Mouse (Mus musculus) left cerebral cortex, postnatal 25 days (tissue): Measurements from ENCODE around the gene Spaca6. TPM values are rescaled to one million over a fixed set of nuclear protein-coding genes. Genes with fewer than 3 reads are reported as not detected.

Experiments used
- DNase-seq, 2 experiments: peaks; one replicate each; pipeline ENCODE4 v3.0.0; 2022; ENCODE audit warnings: low spot score in 2 of 2, mixed read lengths in 1 of 2
- intact Hi-C: fragments of 180-260 bp; cut with DNase I; formaldehyde crosslinking; loops from one replicate; pipeline ENCODE4 v1.15.1; 2025
- microRNA-seq, 2 experiments: library from miRNA; unstranded; fragments of <30 nt; microRNA quantifications; one replicate each; pipeline ENCODE4 v1.2.0; 2022
- total RNA-seq, 2 experiments: library from RNA; stranded (reverse); gene quantifications; 2 replicates each; pipeline ENCODE4 v1.2.3; 2021

The Spaca6 gene
- total RNA-seq, 2 experiments from 2014 or later: 68.8 to 86.7 TPM

DNA sequence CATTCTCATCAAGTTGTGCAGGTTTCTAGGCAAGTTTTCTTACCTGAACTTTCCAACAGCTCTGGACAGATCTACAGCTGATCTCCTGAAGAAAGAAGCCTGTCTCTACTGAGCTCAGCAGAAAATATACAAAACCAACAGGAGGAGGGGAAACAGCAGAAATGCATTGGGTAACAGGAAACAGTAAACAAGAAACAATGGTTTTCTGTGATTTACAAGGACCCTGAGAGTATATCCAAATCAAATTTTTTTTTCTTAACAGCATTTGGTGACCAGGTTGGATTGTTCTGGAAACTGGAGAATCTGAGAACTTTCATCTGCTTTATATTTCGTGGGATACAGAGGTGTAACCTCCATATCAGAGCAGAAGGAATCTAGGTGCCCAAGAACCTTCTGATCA is 56.9 kb downstream of the Spaca6 start, which contains the start of gene Fpr1:
Fpr1 (minus strand) TSS at position 101 of the 400 bp plus-strand sequence.
- no peak for DNase-seq
- intact Hi-C loops: no loop called here

DNA sequence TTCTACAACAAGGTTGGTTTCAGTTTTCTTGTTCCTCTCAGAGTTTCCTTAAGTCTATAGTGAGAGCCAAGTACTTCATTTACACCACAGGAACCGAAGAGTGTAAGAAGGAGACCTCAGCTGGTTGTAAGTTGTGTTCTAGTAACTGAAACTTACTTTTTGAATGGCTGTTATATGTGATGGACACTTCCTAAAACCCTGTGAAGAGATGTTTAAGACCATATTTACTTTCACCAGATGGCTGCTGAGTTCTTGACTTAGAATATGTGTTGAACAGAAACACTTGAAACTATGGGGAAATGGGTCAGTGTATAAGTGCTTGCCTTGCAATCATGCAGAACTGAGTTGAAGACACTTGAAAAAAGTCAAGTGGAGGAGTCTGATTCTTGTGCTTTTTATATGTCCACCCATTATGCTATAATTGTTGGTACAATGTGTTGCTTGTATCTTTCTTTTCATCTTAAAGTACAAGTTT is 60.9 kb downstream of the Spaca6 start, which contains the start of the genes Fpr2 and Fpr3:
Fpr2 (plus strand) TSS at position 51 of the 475 bp plus-strand sequence.
Fpr3 (plus strand) TSS at position 79 of the 475 bp plus-strand sequence.
- intact Hi-C loops: no loop called here
- peak in 1 of 2 experiments; percentile 28 for DNase-seq

DNA sequence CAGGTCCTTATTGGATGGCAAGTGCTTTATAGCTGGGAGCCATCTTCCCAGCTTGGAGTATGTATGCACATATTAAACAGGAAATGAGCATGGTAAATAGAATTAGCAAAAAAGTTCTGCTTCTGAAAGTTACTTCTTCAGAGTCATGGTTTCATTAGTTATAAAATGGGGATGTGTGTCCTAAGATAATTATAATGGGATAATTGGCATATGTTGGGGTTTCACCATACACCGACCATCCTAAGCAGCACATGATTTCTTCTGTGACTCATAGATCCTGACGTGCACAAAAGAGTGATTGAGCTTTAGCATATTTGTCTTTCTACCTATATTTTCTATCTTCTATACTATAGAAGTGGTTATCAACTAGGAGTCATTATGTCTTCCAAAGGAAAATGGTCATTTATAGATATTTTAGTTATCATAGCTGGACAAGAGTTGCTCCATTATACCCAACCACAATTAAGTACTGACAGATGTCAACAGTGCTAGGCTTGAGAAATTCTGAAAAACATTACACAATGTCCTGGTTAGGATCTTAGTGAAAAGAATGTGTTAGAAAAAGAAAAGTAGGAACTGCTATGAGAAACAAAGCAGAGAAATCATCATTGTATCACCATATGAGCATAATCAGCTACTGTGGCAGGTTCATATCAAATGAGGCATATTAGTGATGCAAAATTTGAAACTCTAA is 62.9 kb downstream of the Spaca6 start:
- intact Hi-C loops: no loop called here
- DNase-seq: no peak

Small RNA genes lying within 50 kb of the gene (microRNA-seq; reads per million reads assigned to microRNA genes)
- gene Gm25927: 0 reads per million in 2 experiments
- gene Mir125a: 18,784 to 18,891 reads per million in 2 experiments
- gene Mir99b: 8,143 to 14,893 reads per million in 2 experiments
- gene Mirlet7e: 0 reads per million in 2 experiments

Other genes with a start within 250 kb of the Spaca6 start
- 100 to 1,000 TPM in 1 of 2 experiments, 10 to 100 TPM in 1; 98.2 to 112 TPM for gene Lnpep, start 202.1 kb upstream of the Spaca6 start, total RNA-seq
- under 1 TPM in 1 of 2 experiments, not detected in 1; 0.14 TPM for gene Vmn2r90, start 123.4 kb upstream of the Spaca6 start, total RNA-seq
- under 1 TPM; 0.53 to 0.62 TPM for gene Has1, start 28.0 kb downstream of the Spaca6 start, total RNA-seq
- gene Fpr1, start 56.8 kb downstream of the Spaca6 start, total RNA-seq: not detected
- gene Fpr2, start 60.7 kb downstream of the Spaca6 start, total RNA-seq: not detected
- not detected for gene Fpr3, start 60.7 kb downstream of the Spaca6 start, total RNA-seq
- not detected for gene Fpr-rs4, start 194.6 kb downstream of the Spaca6 start, total RNA-seq
- gene Vmn2r124, start 222.3 kb downstream of the Spaca6 start, total RNA-seq: under 1 TPM; 0.07 to 0.11 TPM